Mouse (Mus musculus): ENCODE data around the gene Selenof. TPM values are rescaled to one million over a fixed set of nuclear protein-coding genes. Genes with fewer than 3 reads are reported as not detected.

Gene Selenof
- polyA plus RNA-seq, 1 experiment from 2014 or later, result 526 TPM

- under 1% methylated on average over 44 of the region's 47 CpGs for WGBS
- DNase-seq (ENCODE audit: low spot score), result peak; percentile 67
Measured at GRCm38 (mm10) chr3:144569401-144569971, 618 bp upstream of the Selenof start.

GRCm38 (mm10) chr3:144570816-144571487 is 848 bp downstream of the Selenof start:
- no peak for DNase-seq (ENCODE audit: low spot score)
- WGBS, result under 1% methylated on average over 25 of the region's 25 CpGs

More at GRCm38 (mm10) chr3:144569401-144569971, 618 bp upstream of the Selenof start:
- Histone ChIP-seq H3K27me3 (ENCODE audit: low read depth, poor library complexity, severe bottlenecking) (no peaks in the 10 kb centered on the region), H3K36me3 (peaks cover 19% of the 10 kb centered on the region), H3K4me3 (peak overlapping the region; percentile 77), H3K9me3 (replicated peaks) (no peaks in the 10 kb centered on the region), H3K4me1 (peaks cover 33% of the 10 kb centered on the region), H3K27ac (replicated peaks) (peak overlapping the region; percentile 94)

GRCm38 (mm10) chr3:144574256-144574655 is 4.2 kb downstream of the Selenof start:
- 93% methylated on average over 7 of the region's 7 CpGs for WGBS

More at GRCm38 (mm10) chr3:144570816-144571487, 848 bp downstream of the Selenof start:
- peaks cover 29% of the 10 kb centered on the region for H3K36me3 ChIP-seq
- H3K4me3 ChIP-seq, result peak overlapping the region; percentile 77
- H3K27ac ChIP-seq (replicated peaks), result peak overlapping the region; percentile 94
- H3K27me3 ChIP-seq (ENCODE audit: low read depth, poor library complexity, severe bottlenecking), result no peaks in the 10 kb centered on the region
- H3K4me1 ChIP-seq, result peaks cover 33% of the 10 kb centered on the region
- no peaks in the 10 kb centered on the region for H3K9me3 ChIP-seq (replicated peaks)

GRCm38 (mm10) chr3:144577366-144578340 is 7.5 kb downstream of the Selenof start:
- peaks cover 81% of the 10 kb centered on the region for H3K36me3 ChIP-seq

More at GRCm38 (mm10) chr3:144574256-144574655, 4.2 kb downstream of the Selenof start:
- Histone ChIP-seq H3K4me3 (no peak overlapping the region), H3K36me3 (peaks cover 51% of the 10 kb centered on the region), H3K9me3 (replicated peaks) (no peaks in the 10 kb centered on the region), H3K4me1 (peaks cover 18% of the 10 kb centered on the region), H3K27me3 (ENCODE audit: low read depth, poor library complexity, severe bottlenecking) (no peaks in the 10 kb centered on the region), H3K27ac (replicated peaks) (no peak overlapping the region)
- DNase-seq (ENCODE audit: low spot score), result no peak

GRCm38 (mm10) chr3:144578921-144579320 is 8.8 kb downstream of the Selenof start:
- Histone ChIP-seq H3K27ac (replicated peaks) (no peak overlapping the region), H3K4me3 (no peak overlapping the region), H3K36me3 (peaks cover 79% of the 10 kb centered on the region), H3K9me3 (replicated peaks) (no peaks in the 10 kb centered on the region), H3K27me3 (ENCODE audit: low read depth, poor library complexity, severe bottlenecking) (no peaks in the 10 kb centered on the region), H3K4me1 (0 out of 2 replicates have a peak, but pooled peaks cover under 1% of the 10 kb centered on the region)
- 94% methylated on average over 4 of the region's 4 CpGs for WGBS
- no peak for DNase-seq (ENCODE audit: low spot score)

More at GRCm38 (mm10) chr3:144577366-144578340, 7.5 kb downstream of the Selenof start:
- H3K4me1 ChIP-seq, result peaks cover 3% of the 10 kb centered on the region
- 93% methylated on average over 10 of the region's 10 CpGs for WGBS
- H3K4me3 ChIP-seq, result no peak overlapping the region
- no peak overlapping the region for H3K27ac ChIP-seq (replicated peaks)
- DNase-seq (ENCODE audit: low spot score), result no peak
- no peaks in the 10 kb centered on the region for H3K9me3 ChIP-seq (replicated peaks)
- H3K27me3 ChIP-seq (ENCODE audit: low read depth, poor library complexity, severe bottlenecking), result no peaks in the 10 kb centered on the region

GRCm38 (mm10) chr3:144579796-144580195 is 9.7 kb downstream of the Selenof start:
- Histone ChIP-seq H3K27me3 (ENCODE audit: low read depth, poor library complexity, severe bottlenecking) (no peaks in the 10 kb centered on the region), H3K27ac (replicated peaks) (no peak overlapping the region), H3K9me3 (replicated peaks) (no peaks in the 10 kb centered on the region), H3K4me3 (no peak overlapping the region), H3K4me1 (peaks cover 5% of the 10 kb centered on the region; the same call in 1 of the 2 replicates), H3K36me3 (peaks cover 79% of the 10 kb centered on the region)
- 91% methylated on average over 5 of the region's 5 CpGs for WGBS
- DNase-seq (ENCODE audit: low spot score), result no peak

GRCm38 (mm10) chr3:144580281-144580680 is 10.2 kb downstream of the Selenof start:
- DNase-seq (ENCODE audit: low spot score), result no peak
- 95% methylated on average over 7 of the region's 7 CpGs for WGBS
- Histone ChIP-seq H3K36me3 (peaks cover 79% of the 10 kb centered on the region), H3K4me1 (peaks cover 5% of the 10 kb centered on the region; the same call in 1 of the 2 replicates), H3K9me3 (replicated peaks) (no peaks in the 10 kb centered on the region), H3K4me3 (no peak overlapping the region), H3K27ac (replicated peaks) (no peak overlapping the region), H3K27me3 (ENCODE audit: low read depth, poor library complexity, severe bottlenecking) (no peaks in the 10 kb centered on the region)

- WGBS, result 83% methylated on average over 3 of the region's 3 CpGs
- Histone ChIP-seq H3K36me3 (peaks cover 91% of the 10 kb centered on the region), H3K4me1 (peaks cover 5% of the 10 kb centered on the region; the same call in 1 of the 2 replicates), H3K27ac (replicated peaks) (no peak overlapping the region), H3K27me3 (ENCODE audit: low read depth, poor library complexity, severe bottlenecking) (no peaks in the 10 kb centered on the region), H3K9me3 (replicated peaks) (no peaks in the 10 kb centered on the region), H3K4me3 (no peak overlapping the region)
- no peak for DNase-seq (ENCODE audit: low spot score)
Measured at GRCm38 (mm10) chr3:144581842-144582241, 11.7 kb downstream of the Selenof start.

- Histone ChIP-seq H3K27me3 (ENCODE audit: low read depth, poor library complexity, severe bottlenecking) (no peaks in the 10 kb centered on the region), H3K4me3 (no peak overlapping the region), H3K27ac (replicated peaks) (no peak overlapping the region), H3K4me1 (peaks cover 5% of the 10 kb centered on the region; the same call in 1 of the 2 replicates), H3K36me3 (peaks cover 93% of the 10 kb centered on the region), H3K9me3 (replicated peaks) (no peaks in the 10 kb centered on the region; the same call in 1 of the 2 replicates)
- 90% methylated on average over 4 of the region's 4 CpGs for WGBS
- no peak for DNase-seq (ENCODE audit: low spot score)
Measured at GRCm38 (mm10) chr3:144582306-144582705, 12.2 kb downstream of the Selenof start.

GRCm38 (mm10) chr3:144583789-144584188 is 13.7 kb downstream of the Selenof start:
- H3K27ac ChIP-seq (replicated peaks), result no peak overlapping the region
- no peaks in the 10 kb centered on the region for H3K27me3 ChIP-seq (ENCODE audit: low read depth, poor library complexity, severe bottlenecking)
- WGBS, result 63% methylated on average over 5 of the region's 5 CpGs
- DNase-seq (ENCODE audit: low spot score), result no peak
- H3K4me3 ChIP-seq, result no peak overlapping the region
- H3K36me3 ChIP-seq, result peaks cover 92% of the 10 kb centered on the region
- peaks cover 7% of the 10 kb centered on the region; the same call in 1 of the 2 replicates for H3K4me1 ChIP-seq
- no peaks in the 10 kb centered on the region; the same call in 1 of the 2 replicates for H3K9me3 ChIP-seq (replicated peaks)

- Histone ChIP-seq H3K36me3 (peaks cover 92% of the 10 kb centered on the region), H3K27me3 (ENCODE audit: low read depth, poor library complexity, severe bottlenecking) (no peaks in the 10 kb centered on the region), H3K27ac (replicated peaks) (no peak overlapping the region), H3K4me1 (peaks cover 13% of the 10 kb centered on the region), H3K9me3 (replicated peaks) (no peaks in the 10 kb centered on the region; the same call in 1 of the 2 replicates), H3K4me3 (no peak overlapping the region)
- 88% methylated on average over 6 of the region's 6 CpGs for WGBS
- no peak for DNase-seq (ENCODE audit: low spot score)
Measured at GRCm38 (mm10) chr3:144584789-144585553, 14.9 kb downstream of the Selenof start.

All from midbrain, embryonic 10.5 days (tissue).